Mouse (Mus musculus) thymus, adult 2 months (tissue): ENCODE measurements around the gene Dis3l. TPM values are rescaled to one million over a fixed set of nuclear protein-coding genes. Genes with fewer than 3 reads are reported as not detected.
"Not testable (repeated sequence)": the region's sequence is repeated elsewhere in the genome, so short reads cannot be mapped to it uniquely, and the experiment has no call there.

Experiments
- DNase-seq: peaks from one replicate; pipeline ENCODE4 v3.0.0; 2021
- H3K27ac ChIP-seq: fragments of 200-500 bp; 2 replicates; pipeline ENCODE4 v1.5.1; 2012; ENCODE audit warnings: low read length, control low read depth; ENCODE audit not compliant: control insufficient read depth, insufficient read depth
- H3K27me3 ChIP-seq: fragments of 200-500 bp; 2 replicates; pipeline ENCODE4 v1.6.1; 2012; ENCODE audit warnings: mild to moderate bottlenecking, low read length, moderate library complexity, mixed read lengths; ENCODE audit not compliant: control insufficient read depth, insufficient read depth
- H3K36me3 ChIP-seq: fragments of 200-500 bp; 2 replicates; pipeline ENCODE4 v1.6.1; 2012; ENCODE audit warnings: mild to moderate bottlenecking, low read length, moderate library complexity; ENCODE audit not compliant: control insufficient read depth, insufficient read depth
- H3K4me1 ChIP-seq: fragments of 200-500 bp; replicated peaks from 2 replicates; pipeline ENCODE4 v1.6.1; 2012; ENCODE audit warnings: low read length; ENCODE audit not compliant: control insufficient read depth, insufficient read depth
- H3K4me3 ChIP-seq: fragments of 200-500 bp; 2 replicates; pipeline ENCODE4 v1.5.1; 2012; ENCODE audit warnings: mild to moderate bottlenecking, low read length, control low read depth, moderate library complexity; ENCODE audit not compliant: control insufficient read depth, insufficient read depth
- CTCF ChIP-seq: fragments of 200-500 bp; IDR thresholded peaks from 2 replicates; pipeline ENCODE4 v1.5.1; 2012; ENCODE audit warnings: mild to moderate bottlenecking, control low read depth, low read length, moderate library complexity, borderline replicate concordance; ENCODE audit not compliant: control insufficient read depth, poor library complexity, insufficient read depth; ENCODE audit errors: extremely low read depth
- POLR2A ChIP-seq: fragments of 200-500 bp; IDR thresholded peaks from 2 replicates; pipeline ENCODE4 v1.6.1; 2012; ENCODE audit warnings: mild to moderate bottlenecking, low read length, control low read depth, moderate library complexity; ENCODE audit not compliant: control insufficient read depth, poor library complexity, insufficient read depth; ENCODE audit errors: extremely low read depth
- WGBS: fragments of 180-500 bp; shearing (Covaris S2); methylation state at CpG from one replicate; pipeline ENCODE4 v1.1.7; 2018; 5-methylcytosine and 5-hydroxymethylcytosine counted together
- polyA plus RNA-seq: library from polyadenylated mRNA; depleted of rRNA; stranded (reverse); fragments of >200 nt; gene quantifications from 2 replicates; pipeline ENCODE4 v1.2.3, GENCODE M21; 2012

Dis3l gene
- polyA plus RNA-seq, 1 experiment: 12.0 TPM

DNA sequence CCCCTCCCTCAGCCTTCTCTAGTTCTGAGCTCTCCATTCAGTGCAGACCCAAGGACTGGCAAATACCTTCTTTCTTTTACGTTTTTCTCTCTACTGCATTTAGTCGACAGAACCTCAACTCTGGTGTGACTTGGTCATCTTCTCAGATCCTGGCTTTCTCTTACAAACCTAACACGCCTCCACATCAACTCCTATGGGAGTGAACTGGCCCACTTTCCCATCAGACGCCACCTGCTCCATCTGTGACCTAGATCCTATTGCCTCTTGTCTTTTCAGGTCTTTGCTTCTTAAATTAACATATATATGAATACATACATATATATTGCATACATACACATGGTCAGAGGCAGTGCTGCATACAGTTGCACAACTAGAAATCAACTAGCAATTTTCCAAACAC lies 67.3 kb downstream of the Dis3l start:
- H3K27ac ChIP-seq: no peak overlapping the region
- H3K36me3 ChIP-seq: no peaks in the 10 kb centered on the region
- no peak for DNase-seq
- no peaks in the 10 kb centered on the region for H3K27me3 ChIP-seq
- 87% methylated on average over 4 of the region's 4 CpGs for WGBS
- TF ChIP-seq POLR2A (no peak), CTCF (no peak)
- no peak overlapping the region for H3K4me3 ChIP-seq
- H3K4me1 ChIP-seq: no peaks in the 10 kb centered on the region

- Histone ChIP-seq H3K4me3 (no peak overlapping the region), H3K27ac (no peak overlapping the region), H3K36me3 (no peaks in the 10 kb centered on the region), H3K27me3 (no peaks in the 10 kb centered on the region), H3K4me1 (no peaks in the 10 kb centered on the region)
- no peak for DNase-seq
- no peak for TF ChIP-seq POLR2A
- TF ChIP-seq CTCF: no peak
- 49% methylated on average over 7 of the region's 7 CpGs for WGBS
These were observed 68.5 kb downstream of the Dis3l start for GRCm38 (mm10) chr9:64272611-64273010.

GRCm38 (mm10) chr9:64271249-64271648 lies 69.8 kb downstream of the Dis3l start:
- no peaks in the 10 kb centered on the region for H3K27me3 ChIP-seq
- H3K36me3 ChIP-seq: no peaks in the 10 kb centered on the region
- no peaks in the 10 kb centered on the region for H3K4me1 ChIP-seq
- 47% methylated on average over 3 of the region's 3 CpGs for WGBS
- DNase-seq: no peak
- TF ChIP-seq POLR2A (no peak), CTCF (no peak)
- H3K27ac ChIP-seq: no peak overlapping the region
- H3K4me3 ChIP-seq: no peak overlapping the region

- 97% methylated on average over 8 of the region's 8 CpGs for WGBS
- not testable (repeated sequence) for H3K36me3 ChIP-seq, H3K4me1 ChIP-seq, H3K27ac ChIP-seq, H3K27me3 ChIP-seq, DNase-seq, H3K4me3 ChIP-seq
These were observed 72.3 kb downstream of the Dis3l start for GRCm38 (mm10) chr9:64268836-64269235.

GRCm38 (mm10) chr9:64268196-64268595 lies 72.9 kb downstream of the Dis3l start:
- Histone ChIP-seq H3K27me3 (no peaks in the 10 kb centered on the region), H3K4me1 (no peaks in the 10 kb centered on the region), H3K4me3 (no peak overlapping the region), H3K27ac (no peak overlapping the region), H3K36me3 (no peaks in the 10 kb centered on the region)
- TF ChIP-seq POLR2A (no peak), CTCF (no peak)
- WGBS: 88% methylated on average over 10 of the region's 10 CpGs
- no peak for DNase-seq

DNA sequence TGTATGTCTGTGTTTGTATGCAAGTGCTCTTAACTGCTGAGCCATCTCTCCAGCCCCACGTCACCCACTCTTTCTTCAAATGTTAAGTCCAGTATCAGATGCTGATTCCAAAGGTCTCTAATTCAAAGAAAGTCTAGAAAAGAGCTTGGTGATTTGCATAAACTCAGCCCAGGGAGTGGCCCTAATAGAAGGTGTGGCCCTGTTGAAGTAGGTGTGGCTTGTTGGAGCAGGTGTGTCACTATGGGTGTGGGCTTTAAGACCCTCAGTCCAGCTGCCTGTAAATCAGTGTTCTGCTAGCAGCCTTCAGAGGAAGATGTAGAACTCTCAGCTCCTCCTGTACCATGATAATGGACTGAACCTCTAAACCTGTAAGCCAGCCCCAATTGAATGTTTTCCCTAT lies 73.9 kb downstream of the Dis3l start:
- Histone ChIP-seq H3K4me1 (no peaks in the 10 kb centered on the region), H3K36me3 (no peaks in the 10 kb centered on the region), H3K27ac (no peak overlapping the region), H3K27me3 (no peaks in the 10 kb centered on the region), H3K4me3 (no peak overlapping the region)
- no peak for TF ChIP-seq POLR2A
- TF ChIP-seq CTCF: no peak
- no peak for DNase-seq
- WGBS: 95% methylated on average over 1 of the region's 1 CpGs

DNA sequence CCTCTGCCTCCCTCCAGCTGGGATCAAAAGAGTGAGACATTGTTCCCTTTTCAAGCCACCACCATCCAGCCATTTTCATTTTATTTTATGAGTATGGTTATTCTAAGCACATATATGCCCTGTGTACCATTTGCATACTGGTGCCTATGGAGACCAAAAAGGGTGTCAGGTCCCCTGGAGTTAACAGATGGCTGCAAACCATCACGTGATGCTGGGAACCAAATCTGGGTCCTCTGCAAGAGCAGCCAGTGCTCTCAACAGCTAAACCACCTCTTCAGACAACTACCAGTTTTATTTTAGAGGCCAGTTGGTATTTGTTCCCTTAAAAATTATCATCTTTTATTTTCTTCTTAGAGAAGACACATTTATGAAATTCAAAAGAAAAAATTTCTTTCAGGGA lies 76.3 kb downstream of the Dis3l start:
- no peaks in the 10 kb centered on the region for H3K36me3 ChIP-seq

More for the DNA sequence above, 76.3 kb downstream of the Dis3l start:
- H3K4me1 ChIP-seq: no peaks in the 10 kb centered on the region
- H3K4me3 ChIP-seq: no peak overlapping the region
- H3K27me3 ChIP-seq: no peaks in the 10 kb centered on the region
- 61% methylated on average over 1 of the region's 1 CpGs for WGBS
- TF ChIP-seq CTCF: no peak
- no peak for TF ChIP-seq POLR2A
- no peak for DNase-seq
- H3K27ac ChIP-seq: no peak overlapping the region
